Mouse (Mus musculus): ENCODE measurements around the gene Cyp2e1. TPM values are rescaled to one million over a fixed set of nuclear protein-coding genes. Genes with fewer than 3 reads are reported as not detected.

The Cyp2e1 gene
- polyA plus RNA-seq, 1 experiment from 2014 or later = not detected

DNA sequence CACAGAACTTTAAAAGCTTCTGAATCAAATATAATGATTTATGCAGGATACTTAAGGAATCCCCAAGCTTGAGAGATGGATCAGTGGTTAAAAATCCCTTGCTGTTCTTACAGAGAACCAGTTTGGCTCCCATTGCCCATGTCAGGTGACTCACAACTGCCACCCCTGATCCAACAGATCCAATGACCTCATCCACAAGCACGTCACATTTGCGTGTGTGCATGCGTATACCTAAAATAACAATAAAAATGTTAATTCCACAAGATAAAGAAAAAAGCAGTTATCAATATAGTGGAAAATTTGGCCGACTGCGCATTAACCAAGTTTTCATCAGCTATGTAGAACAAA, 57.7 kb downstream of the Cyp2e1 start:
- Histone ChIP-seq H3K4me2 (peak overlapping the region; percentile 60), H3K27ac (peak overlapping the region; percentile 93), H3K27me3 (0 out of 2 replicates have a peak, but pooled peaks cover 2% of the 10 kb centered on the region), H3K4me1 (replicated peaks) (peaks cover 24% of the 10 kb centered on the region), H3K4me3 (peak overlapping the region; percentile 58), H3K9ac (peak overlapping the region; percentile 80), H3K9me3 (no peaks in the 10 kb centered on the region), H3K36me3 (peaks cover 10% of the 10 kb centered on the region)
- 41% methylated on average over 5 of the region's 5 CpGs for WGBS
- peak; percentile 36; the same call in 1 of the 2 replicates for ATAC-seq (ENCODE audit: low FRiP score)

DNA sequence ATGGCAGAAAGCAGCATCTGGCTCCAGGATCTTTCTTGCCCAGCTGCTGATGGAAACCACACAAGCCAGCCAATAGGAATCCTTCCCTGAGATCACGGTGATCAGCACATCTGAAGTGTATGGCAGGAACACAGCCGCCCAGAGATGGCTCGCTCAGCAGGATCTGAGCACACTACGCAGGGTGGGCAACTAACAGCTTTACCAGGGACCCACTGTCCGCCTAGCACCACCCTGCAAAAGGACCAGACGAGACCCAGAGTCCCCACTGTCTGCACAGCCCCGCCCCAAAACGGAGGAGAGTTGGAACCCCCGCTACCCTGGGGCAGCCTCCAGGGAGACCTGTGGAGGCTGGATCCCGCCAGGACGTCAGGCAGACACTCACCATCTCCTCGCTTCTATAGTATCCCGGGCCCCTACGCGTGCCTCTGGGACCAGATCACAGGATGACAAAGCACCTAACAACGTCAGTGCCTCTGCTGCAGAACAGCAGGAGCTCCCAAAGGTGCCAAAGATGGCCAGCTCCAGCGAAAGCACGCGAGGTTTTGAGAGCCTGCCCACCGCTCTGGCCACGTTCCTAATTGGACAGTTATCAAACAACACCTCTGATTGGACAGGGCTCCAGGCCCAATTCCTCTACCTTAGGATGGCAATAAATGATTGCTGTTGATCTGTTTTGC, 58.3 kb downstream of the Cyp2e1 start, which contains the start of gene Zfp941:
Gene Zfp941 (minus strand): TSS at position 526 of the 677 bp plus-strand sequence.
- Histone ChIP-seq H3K9ac (peak within 1 kb of the TSS; percentile 80), H3K4me2 (peak within 1 kb of the TSS; percentile 60), H3K4me1 (replicated peaks) (peaks cover 24% of the 10 kb centered on the region), H3K9me3 (no peaks in the 10 kb centered on the region), H3K4me3 (peak within 1 kb of the TSS; percentile 58), H3K27ac (peak within 1 kb of the TSS; percentile 93), H3K36me3 (peaks cover 10% of the 10 kb centered on the region), H3K27me3 (0 out of 2 replicates have a peak, but pooled peaks cover 2% of the 10 kb centered on the region)
- peak; percentile 93 for ATAC-seq (ENCODE audit: low FRiP score)
- under 1% methylated on average over 21 of the region's 21 CpGs for WGBS

DNA sequence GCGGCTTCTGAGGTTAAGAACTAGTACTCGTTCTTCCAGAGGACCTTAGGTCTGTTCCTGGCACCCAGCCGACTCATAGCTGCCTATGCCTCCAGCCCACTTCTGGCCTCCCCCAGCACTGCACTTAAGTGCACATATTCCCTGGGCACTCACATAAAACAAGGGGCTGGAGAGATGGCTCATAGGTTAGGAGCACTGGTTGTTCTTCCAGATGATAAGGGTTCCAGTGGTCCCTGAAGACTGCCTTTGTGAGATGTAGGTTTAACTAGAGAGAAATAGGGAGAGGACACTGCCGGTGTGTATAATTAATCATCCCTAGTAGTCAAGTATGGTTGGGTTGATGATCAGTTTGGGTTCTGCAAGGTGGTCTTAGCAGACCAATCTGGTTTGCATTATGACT, 59.2 kb downstream of the Cyp2e1 start:
- Histone ChIP-seq H3K36me3 (peaks cover 5% of the 10 kb centered on the region), H3K27me3 (0 out of 2 replicates have a peak, but pooled peaks cover 2% of the 10 kb centered on the region), H3K27ac (no peak overlapping the region), H3K9me3 (no peaks in the 10 kb centered on the region), H3K9ac (no peak overlapping the region), H3K4me2 (no peak overlapping the region), H3K4me1 (replicated peaks) (peaks cover 16% of the 10 kb centered on the region), H3K4me3 (no peak overlapping the region)
- no peak for ATAC-seq (ENCODE audit: low FRiP score)
- 91% methylated on average over 4 of the region's 4 CpGs for WGBS

Other genes starting within 250 kb of the Cyp2e1 start
- gene Olfr538, start 195.9 kb upstream of the Cyp2e1 start, polyA plus RNA-seq (2015; fragmentation: Nextera tagmentation; extraction: Ambion mirVana) = not detected in 2 replicates
- gene Olfr46, start 162.5 kb upstream of the Cyp2e1 start, polyA plus RNA-seq (2015; fragmentation: Nextera tagmentation; extraction: Ambion mirVana) = not detected in 2 replicates
- gene Olfr61, start 134.8 kb upstream of the Cyp2e1 start, polyA plus RNA-seq (2015; fragmentation: Nextera tagmentation; extraction: Ambion mirVana) = not detected in 2 replicates
- gene Olfr53, start 117.3 kb upstream of the Cyp2e1 start, polyA plus RNA-seq (2015; fragmentation: Nextera tagmentation; extraction: Ambion mirVana) = not detected in 2 replicates
- not detected in 2 replicates for gene Olfr539, start 103.8 kb upstream of the Cyp2e1 start, polyA plus RNA-seq (2015; fragmentation: Nextera tagmentation; extraction: Ambion mirVana)
- not detected in 2 replicates for gene Olfr45, start 81.8 kb upstream of the Cyp2e1 start, polyA plus RNA-seq (2015; fragmentation: Nextera tagmentation; extraction: Ambion mirVana)
- gene Olfr541, start 66.5 kb upstream of the Cyp2e1 start, polyA plus RNA-seq (2015; fragmentation: Nextera tagmentation; extraction: Ambion mirVana) = not detected in 2 replicates
- 0.26 and 0.57 TPM in 2 replicates for gene Syce1, start 24.1 kb downstream of the Cyp2e1 start, polyA plus RNA-seq (2015; fragmentation: Nextera tagmentation; extraction: Ambion mirVana)
- gene Zfp941, start 58.4 kb downstream of the Cyp2e1 start, polyA plus RNA-seq (2015; fragmentation: Nextera tagmentation; extraction: Ambion mirVana) = 24.1 and 26.6 TPM in 2 replicates
- not detected in 2 replicates for gene Urah, start 71.3 kb downstream of the Cyp2e1 start, polyA plus RNA-seq (2015; fragmentation: Nextera tagmentation; extraction: Ambion mirVana)
- gene Scgb1c1, start 81.8 kb downstream of the Cyp2e1 start, polyA plus RNA-seq (2015; fragmentation: Nextera tagmentation; extraction: Ambion mirVana) = not detected in 2 replicates
- not detected in 2 replicates for gene Odf3, start 84.1 kb downstream of the Cyp2e1 start, polyA plus RNA-seq (2015; fragmentation: Nextera tagmentation; extraction: Ambion mirVana)
- 0.84 TPM in 1 of 2 replicates, not detected in the other for gene Gm45785, start 92.6 kb downstream of the Cyp2e1 start, polyA plus RNA-seq (2015; fragmentation: Nextera tagmentation; extraction: Ambion mirVana)
- gene Ric8a, start 93.2 kb downstream of the Cyp2e1 start, polyA plus RNA-seq (2015; fragmentation: Nextera tagmentation; extraction: Ambion mirVana) = 96.7 and 98.5 TPM in 2 replicates
- gene Bet1l, start 93.8 kb downstream of the Cyp2e1 start, polyA plus RNA-seq (2015; fragmentation: Nextera tagmentation; extraction: Ambion mirVana) = 43.3 and 44.0 TPM in 2 replicates
- gene Psmd13, start 118.2 kb downstream of the Cyp2e1 start, polyA plus RNA-seq (2015; fragmentation: Nextera tagmentation; extraction: Ambion mirVana) = 278 and 284 TPM in 2 replicates
- gene Sirt3, start 118.6 kb downstream of the Cyp2e1 start, polyA plus RNA-seq (2015; fragmentation: Nextera tagmentation; extraction: Ambion mirVana) = 41.6 and 45.3 TPM in 2 replicates
- gene Cox8b, start 136.7 kb downstream of the Cyp2e1 start, polyA plus RNA-seq (2015; fragmentation: Nextera tagmentation; extraction: Ambion mirVana) = 0.69 TPM in 1 of 2 replicates, not detected in the other
- 0.09 and 0.12 TPM in 2 replicates for gene Nlrp6, start 157.2 kb downstream of the Cyp2e1 start, polyA plus RNA-seq (2015; fragmentation: Nextera tagmentation; extraction: Ambion mirVana)
- gene Pgghg, start 177.7 kb downstream of the Cyp2e1 start, polyA plus RNA-seq (2015; fragmentation: Nextera tagmentation; extraction: Ambion mirVana) = 8.8 and 10.4 TPM in 2 replicates
- gene Ifitm5, start 186.6 kb downstream of the Cyp2e1 start, polyA plus RNA-seq (2015; fragmentation: Nextera tagmentation; extraction: Ambion mirVana) = 0.36 and 1.7 TPM in 2 replicates
- gene Gm45717, start 192.2 kb downstream of the Cyp2e1 start, polyA plus RNA-seq (2015; fragmentation: Nextera tagmentation; extraction: Ambion mirVana) = not detected in 2 replicates
- 211 and 226 TPM in 2 replicates for gene Ifitm2, start 192.2 kb downstream of the Cyp2e1 start, polyA plus RNA-seq (2015; fragmentation: Nextera tagmentation; extraction: Ambion mirVana)
- gene Ifitm1, start 203.5 kb downstream of the Cyp2e1 start, polyA plus RNA-seq (2015; fragmentation: Nextera tagmentation; extraction: Ambion mirVana) = 13.4 and 13.6 TPM in 2 replicates
- gene Ifitm3, start 247.0 kb downstream of the Cyp2e1 start, polyA plus RNA-seq (2015; fragmentation: Nextera tagmentation; extraction: Ambion mirVana) = 29.0 and 29.1 TPM in 2 replicates

Data from hindbrain, embryonic 13.5 days (tissue).